Comparison of ENCODE assay signal across 8 mouse cellular contexts in the genomic region with DNA sequence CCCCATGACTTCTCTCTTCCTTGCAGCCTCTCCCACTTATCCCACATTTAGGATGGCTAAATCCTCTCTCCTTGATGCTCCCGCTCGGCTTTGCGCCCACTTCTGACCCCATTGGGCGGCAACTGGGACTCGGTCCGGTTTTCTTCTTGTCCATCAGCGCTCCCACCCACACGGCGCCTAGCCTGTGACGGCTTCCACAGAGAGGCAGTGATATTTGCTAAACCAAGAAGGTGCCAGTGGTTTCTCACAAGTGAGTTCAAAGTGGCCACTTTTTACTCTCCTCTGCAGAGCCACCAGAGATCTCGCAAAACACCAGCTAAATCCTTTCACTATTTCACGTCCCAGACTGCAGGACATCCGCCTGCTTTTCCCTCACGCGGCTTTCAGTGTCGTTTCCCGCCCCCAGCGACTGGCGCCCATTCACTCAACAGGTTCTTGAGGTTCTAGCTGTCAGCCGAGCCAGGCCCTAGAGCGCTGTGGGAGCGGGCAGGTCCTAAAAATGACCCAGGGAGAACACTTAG. TPM values are rescaled to one million over a fixed set of nuclear protein-coding genes. Genes with fewer than 3 reads are reported as not detected.
DNase-seq lines count a peak whose midpoint lies in the region; ATAC-seq and TF ChIP-seq lines count a peak whose summit lies in the region.

No protein-coding gene starts in this region.

- peak overlapping the region; percentile 71 for H3K9ac ChIP-seq in embryonic facial prominence, embryonic 14.5 days (ENCODE audit: low read depth, low read length)
- H3K9ac ChIP-seq in heart, embryonic 14.5 days (ENCODE audit: low read length): peak overlapping the region; percentile 80

- ATAC-seq in embryonic facial prominence, embryonic 14.5 days (ENCODE audit: low read depth): no peak
- no peak for ATAC-seq in heart, embryonic 14.5 days (ENCODE audit: insufficient number of reproducible peaks, insufficient read depth, low FRiP score, low read depth)

- WGBS in embryonic facial prominence, embryonic 14.5 days: under 1% methylated on average over 22 of the region's 22 CpGs
- under 1% methylated on average over 22 of the region's 22 CpGs for WGBS in heart, embryonic 14.5 days
- WGBS in macrophage (ENCODE audit: missing documents): 1% methylated on average over 22 of the region's 22 CpGs

- no peak for TF ChIP-seq CTCF in E14TG2a.4 (conservative IDR thresholded peaks at IDR 0.05; ENCODE audit: low read length)

- no peaks in the 10 kb centered on the region for H3K79me2 ChIP-seq in macrophage (ENCODE audit: inconsistent target)

- H3K27me3 ChIP-seq in E14TG2a.4 (ENCODE audit: insufficient read depth, low read length): no peaks in the 10 kb centered on the region
- H3K27me3 ChIP-seq in embryonic facial prominence, embryonic 14.5 days (replicated peaks; ENCODE audit: control insufficient read depth, insufficient read depth, low read length): no peaks in the 10 kb centered on the region
- H3K27me3 ChIP-seq in heart, embryonic 14.5 days (ENCODE audit: control insufficient read depth, insufficient read depth, low read length): no peaks in the 10 kb centered on the region

- H3K36me3 ChIP-seq in E14TG2a.4 (ENCODE audit: insufficient read depth, low read length) (0 out of 2 replicates have a peak, but pooled peaks cover 3% of the 10 kb centered on the region), macrophage (ENCODE audit: inconsistent target) (no peaks in the 10 kb centered on the region)
- H3K36me3 ChIP-seq in embryonic facial prominence, embryonic 14.5 days (ENCODE audit: control insufficient read depth, insufficient read depth, low read length): no peaks in the 10 kb centered on the region
- no peaks in the 10 kb centered on the region for H3K36me3 ChIP-seq in heart, embryonic 14.5 days (ENCODE audit: control insufficient read depth, insufficient read depth, low read length)

- DNase-seq in adipocyte (ENCODE audit: low spot score): peak; percentile 73
- DNase-seq in embryonic facial prominence, embryonic 14.5 days (ENCODE audit: low spot score): peak; percentile 62
- DNase-seq in kidney, postnatal 14 days: peak; percentile 59
- peak; percentile 48 for DNase-seq in right cerebral cortex, postnatal 4 days
- no peak for DNase-seq in layer of hippocampus, adult 11-12 months (ENCODE audit: low spot score)

- peak overlapping the region; percentile 86 for H3K4me2 ChIP-seq in embryonic facial prominence, embryonic 14.5 days (ENCODE audit: low read depth, low read length)
- H3K4me2 ChIP-seq in heart, embryonic 14.5 days (ENCODE audit: low read length): peak overlapping the region; percentile 69

- peaks cover 48% of the 10 kb centered on the region for H3K4me1 ChIP-seq in E14TG2a.4 (replicated peaks; ENCODE audit: low read depth, low read length)
- peaks cover 3% of the 10 kb centered on the region; the same call in 1 of the 2 replicates for H3K4me1 ChIP-seq in embryonic facial prominence, embryonic 14.5 days (ENCODE audit: control insufficient read depth, insufficient read depth, low read length)
- peaks cover 6 to 9% of the 10 kb centered on the region in 2 experiments for H3K4me1 ChIP-seq in heart, embryonic 14.5 days (ENCODE audit: control insufficient read depth in 2 of 2, insufficient read depth in 2 of 2, low read length in 2 of 2)

- no peaks in the 10 kb centered on the region for H3K9me3 ChIP-seq in E14TG2a.4 (ENCODE audit: low read length)
- no peaks in the 10 kb centered on the region for H3K9me3 ChIP-seq in embryonic facial prominence, embryonic 14.5 days (ENCODE audit: control insufficient read depth, low read length)
- no peaks in the 10 kb centered on the region for H3K9me3 ChIP-seq in heart, embryonic 14.5 days (ENCODE audit: control insufficient read depth, low read length)

- peak overlapping the region; percentile 90 for H3K27ac ChIP-seq in embryonic facial prominence, embryonic 14.5 days (replicated peaks; ENCODE audit: low read depth, low read length)
- peak overlapping the region; percentile 90 to 95 for H3K27ac ChIP-seq in heart, embryonic 14.5 days (replicated peaks in 1 of 2; ENCODE audit: control insufficient read depth in 1 of 2, insufficient read depth in 1 of 2, low read depth in 2 of 2, low read length in 2 of 2)
- H3K27ac ChIP-seq in macrophage: peak overlapping the region; percentile 64

- H3K4me3 ChIP-seq in E14TG2a.4 (replicated peaks; ENCODE audit: low read length) (peak overlapping the region; percentile 86), macrophage (ENCODE audit: inconsistent target) (peak overlapping the region; percentile 87)
- H3K4me3 ChIP-seq in embryonic facial prominence, embryonic 14.5 days (ENCODE audit: low read depth, low read length): peak overlapping the region; percentile 62
- peak overlapping the region; percentile 79 to 98 for H3K4me3 ChIP-seq in heart, embryonic 14.5 days (ENCODE audit: control insufficient read depth in 1 of 2, insufficient read depth in 1 of 2, low read depth in 1 of 2, low read length in 2 of 2)

RNA-seq across cellular contexts. Expression of gene Shf, which starts 7.1 kb away (rescaled TPM):
- 5.5 and 6.4 TPM in 2 replicates for polyA plus RNA-seq in embryonic facial prominence, embryonic 14.5 days (2014; fragmentation: Nextera tagmentation; extraction: Ambion mirVana)
- polyA plus RNA-seq in heart, embryonic 14.5 days (2014; fragmentation: Nextera tagmentation; extraction: Ambion mirVana): 3.6 TPM in 2 replicates
- 1 to 10 TPM in 15 of 26 experiments, under 1 TPM in 4, not detected in 7; 0.49 to 5.3 (median 2.4) TPM for total RNA-seq in macrophage (2018; cell fraction: chromatin; rRNA removed)
- total RNA-seq in macrophage (2018; cell fraction: cytosol; rRNA removed): 1 to 10 TPM; 1.1 to 2.9 (median 1.4) TPM
- total RNA-seq in macrophage (2018; cell fraction: nucleus; rRNA removed): 1 to 10 TPM in 17 of 26 experiments, under 1 TPM in 8, not detected in 1; 0.42 to 8.5 (median 1.7) TPM
- polyA plus RNA-seq in macrophage (2018): 0.98 to 1.2 TPM (median 1.1 TPM) in 3 replicates

RNA-seq across cellular contexts. Expression of gene Slc28a2, which starts 50.2 kb away (rescaled TPM):
- 1.0 and 1.2 TPM in 2 replicates for polyA plus RNA-seq in embryonic facial prominence, embryonic 14.5 days (2014; fragmentation: Nextera tagmentation; extraction: Ambion mirVana)
- polyA plus RNA-seq in heart, embryonic 14.5 days (2014; fragmentation: Nextera tagmentation; extraction: Ambion mirVana): 0.47 and 0.58 TPM in 2 replicates
- 100 to 1,000 TPM in 13 of 26 experiments, 10 to 100 TPM in 13; 45.7 to 510 (median 159) TPM for total RNA-seq in macrophage (2018; cell fraction: chromatin; rRNA removed)
- 10 to 100 TPM in 19 of 26 experiments, 1 to 10 TPM in 7; 7.6 to 71.9 (median 24.1) TPM for total RNA-seq in macrophage (2018; cell fraction: cytosol; rRNA removed)
- total RNA-seq in macrophage (2018; cell fraction: nucleus; rRNA removed): 100 to 1,000 TPM in 13 of 26 experiments, 10 to 100 TPM in 13; 27.3 to 619 (median 102) TPM
- 7.0 to 11.5 TPM (median 10.0 TPM) in 3 replicates for polyA plus RNA-seq in macrophage (2018)
